Mouse (Mus musculus) heart, embryonic 11.5 days (tissue): ENCODE measurements at regions not wholly inside any gene's neighbourhood (a gene's known extent, or its start where the extent isn't known, plus 50 kb on each side); places are given as distances from the start of the nearest gene placed in this dataset.

Source experiments
- ATAC-seq: fragments of 200-750 bp; cut with Nextera tagmentation; replicated peaks from 2 replicates; pipeline ENCODE4 v1.8.0; 2017; ENCODE audit warnings: moderate library complexity; ENCODE audit not compliant: insufficient number of reproducible peaks, low FRiP score, low TSS enrichment
- H3K27ac ChIP-seq: fragments of 300-500 bp; sonication (generic); 2 replicates; pipeline ENCODE4 v1.5.1; 2014; ENCODE audit warnings: mild to moderate bottlenecking, low read depth, low read length
- H3K27me3 ChIP-seq: fragments of 300-500 bp; sonication (generic); 2 replicates; pipeline ENCODE4 v1.6.1; 2014; ENCODE audit warnings: mild to moderate bottlenecking, low read length, mixed read lengths; ENCODE audit not compliant: control insufficient read depth, insufficient read depth
- H3K36me3 ChIP-seq: fragments of 300-500 bp; sonication (generic); 2 replicates; pipeline ENCODE4 v1.6.1; 2014; ENCODE audit warnings: mild to moderate bottlenecking, low read length, moderate library complexity, mixed read lengths; ENCODE audit not compliant: control insufficient read depth, insufficient read depth
- H3K4me1 ChIP-seq: fragments of 300-500 bp; sonication (generic); 2 replicates; pipeline ENCODE4 v1.6.1; 2014; ENCODE audit warnings: low read length; ENCODE audit not compliant: control insufficient read depth, insufficient read depth
- H3K4me2 ChIP-seq: fragments of 300-500 bp; sonication (generic); 2 replicates; pipeline ENCODE4 v1.6.1; 2014; ENCODE audit warnings: mild to moderate bottlenecking, moderate library complexity
- H3K4me3 ChIP-seq: fragments of 300-500 bp; sonication (generic); 2 replicates; pipeline ENCODE4 v1.5.1; 2014; ENCODE audit warnings: low read depth, low read length
- H3K9ac ChIP-seq: fragments of 300-500 bp; sonication (generic); 2 replicates; pipeline ENCODE4 v1.6.1; 2014; ENCODE audit warnings: mild to moderate bottlenecking, low read depth, low read length, moderate library complexity
- H3K9me3 ChIP-seq: fragments of 300-500 bp; sonication (generic); replicated peaks from 2 replicates; pipeline ENCODE4 v1.6.1; 2016; ENCODE audit warnings: low read length; ENCODE audit not compliant: control insufficient read depth
- WGBS: fragments of 180-500 bp; shearing (Covaris S2); extraction: QIAGEN DNeasy Blood & Tissue Kit; methylation state at CpG from one replicate; pipeline ENCODE4 v1.1.7; 2014; ENCODE audit not compliant: insufficient replicate concordance; 5-methylcytosine and 5-hydroxymethylcytosine counted together

DNA sequence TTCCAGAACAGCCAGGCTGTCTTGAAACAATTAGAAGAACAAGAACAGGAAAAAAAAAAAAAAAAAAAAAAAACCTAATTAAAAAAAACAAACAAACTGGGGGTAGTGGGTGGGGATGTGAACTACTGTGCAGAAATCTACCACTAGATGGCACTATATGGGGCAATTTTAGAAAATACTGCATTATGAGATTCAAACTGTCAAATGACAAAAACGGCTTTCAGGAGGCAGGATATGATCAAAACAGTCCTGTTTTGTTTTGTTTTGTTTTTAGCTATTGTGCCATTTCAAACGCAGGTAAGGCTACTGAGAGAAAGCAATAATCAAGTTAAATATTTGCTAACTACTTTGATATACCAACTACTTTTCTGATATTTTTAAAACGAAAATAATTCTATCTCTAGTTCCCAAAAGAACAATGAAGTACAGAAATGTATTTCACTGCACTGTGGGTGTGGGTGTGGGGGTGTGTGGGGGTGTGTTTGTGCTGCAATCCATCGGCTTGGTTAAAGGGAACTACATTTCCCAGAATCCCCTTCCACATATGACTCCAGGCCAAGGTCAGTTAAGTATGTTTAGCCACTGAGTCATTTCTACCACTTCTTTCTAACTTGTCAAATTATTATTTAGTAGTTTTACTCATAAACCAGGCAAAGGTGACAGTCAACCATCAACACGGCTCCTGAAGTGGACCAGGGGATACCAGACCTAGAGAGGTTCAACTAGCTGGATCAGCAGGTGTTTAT, 207.7 kb upstream of the Mkln1 start:
- Histone ChIP-seq H3K4me2 (no peak overlapping the region), H3K4me1 (peaks cover 12% of the 10 kb centered on the region), H3K9ac (no peak overlapping the region), H3K4me3 (no peak overlapping the region), H3K27me3 (no peaks in the 10 kb centered on the region), H3K27ac (no peak overlapping the region), H3K36me3 (no peaks in the 10 kb centered on the region), H3K9me3 (no peaks in the 10 kb centered on the region)
- ATAC-seq, result no peak
- WGBS, result 45% methylated on average over 5 of the region's 5 CpGs

- no peak for ATAC-seq
- no peaks in the 10 kb centered on the region for H3K36me3 ChIP-seq
- no peak overlapping the region for H3K4me2 ChIP-seq
- no peak overlapping the region for H3K4me3 ChIP-seq
- WGBS, result 79% methylated on average over 14 of the region's 14 CpGs
- no peaks in the 10 kb centered on the region for H3K9me3 ChIP-seq
- H3K4me1 ChIP-seq, result peaks cover 13% of the 10 kb centered on the region
- H3K27ac ChIP-seq, result no peak overlapping the region
- no peak overlapping the region for H3K9ac ChIP-seq
- H3K27me3 ChIP-seq, result no peaks in the 10 kb centered on the region
These were observed 207.0 kb upstream of the Mkln1 start for GRCm38 (mm10) chr6:31191577-31191976.

GRCm38 (mm10) chr6:31192197-31192596, 206.3 kb upstream of the Mkln1 start:
- Histone ChIP-seq H3K9me3 (no peaks in the 10 kb centered on the region), H3K4me2 (no peak overlapping the region), H3K36me3 (no peaks in the 10 kb centered on the region), H3K27me3 (no peaks in the 10 kb centered on the region), H3K27ac (no peak overlapping the region), H3K4me3 (no peak overlapping the region), H3K9ac (no peak overlapping the region), H3K4me1 (peaks cover 13% of the 10 kb centered on the region)
- 78% methylated on average over 4 of the region's 4 CpGs for WGBS
- no peak for ATAC-seq

- no peaks in the 10 kb centered on the region for H3K9me3 ChIP-seq
- H3K4me1 ChIP-seq, result peaks cover 19% of the 10 kb centered on the region
- H3K27ac ChIP-seq, result peak overlapping the region; percentile 15; the same call in 1 of the 2 replicates
- H3K27me3 ChIP-seq, result no peaks in the 10 kb centered on the region
- 0 out of 2 replicates have a peak overlapping the region, but pooled peaks have one; percentile 22 for H3K9ac ChIP-seq
- no peak for ATAC-seq
- no peak overlapping the region for H3K4me2 ChIP-seq
- H3K36me3 ChIP-seq, result no peaks in the 10 kb centered on the region
- WGBS, result 62% methylated on average over 5 of the region's 5 CpGs
- no peak overlapping the region for H3K4me3 ChIP-seq
These were observed 205.3 kb upstream of the Mkln1 start for GRCm38 (mm10) chr6:31193202-31193601.

- Histone ChIP-seq H3K4me3 (no peak overlapping the region), H3K4me2 (no peak overlapping the region), H3K4me1 (peaks cover 14% of the 10 kb centered on the region), H3K9ac (no peak overlapping the region), H3K27ac (no peak overlapping the region), H3K9me3 (no peaks in the 10 kb centered on the region), H3K27me3 (no peaks in the 10 kb centered on the region), H3K36me3 (no peaks in the 10 kb centered on the region)
- 50% methylated on average over 4 of the region's 4 CpGs for WGBS
- no peak for ATAC-seq
These were observed 200.8 kb upstream of the Mkln1 start for GRCm38 (mm10) chr6:31197631-31198338.

DNA sequence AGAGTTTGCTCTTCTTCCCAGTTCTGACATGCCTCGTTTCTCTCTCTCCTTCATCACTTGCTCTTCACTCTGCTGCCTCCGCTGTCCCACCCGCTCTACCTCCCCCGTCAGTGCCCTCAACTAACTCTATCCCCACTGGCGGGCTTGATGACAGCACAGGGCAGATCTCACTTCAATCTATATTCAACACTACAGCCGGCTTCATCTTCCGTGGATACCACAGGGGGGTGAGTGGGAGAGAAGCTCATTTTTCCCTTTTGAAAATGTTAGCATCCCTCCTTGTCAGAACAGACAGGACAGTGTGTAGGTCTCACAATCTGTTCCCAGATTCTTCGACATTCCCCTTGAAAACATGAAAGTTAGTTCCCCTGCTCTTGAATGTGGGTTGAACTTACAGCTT, 200.2 kb upstream of the Mkln1 start:
- no peaks in the 10 kb centered on the region for H3K27me3 ChIP-seq
- no peak for ATAC-seq
- no peak overlapping the region for H3K9ac ChIP-seq
- no peaks in the 10 kb centered on the region for H3K36me3 ChIP-seq
- WGBS, result 58% methylated on average over 8 of the region's 8 CpGs
- H3K4me1 ChIP-seq, result peaks cover 14% of the 10 kb centered on the region
- no peak overlapping the region for H3K4me3 ChIP-seq
- no peak overlapping the region for H3K27ac ChIP-seq
- no peaks in the 10 kb centered on the region for H3K9me3 ChIP-seq
- no peak overlapping the region for H3K4me2 ChIP-seq

- Histone ChIP-seq H3K9me3 (no peaks in the 10 kb centered on the region), H3K4me1 (peaks cover 8% of the 10 kb centered on the region), H3K4me3 (no peak overlapping the region), H3K27me3 (no peaks in the 10 kb centered on the region), H3K36me3 (no peaks in the 10 kb centered on the region), H3K4me2 (no peak overlapping the region), H3K9ac (no peak overlapping the region), H3K27ac (no peak overlapping the region)
- no peak for ATAC-seq
- WGBS, result 75% methylated on average over 3 of the region's 3 CpGs
These were observed 197.8 kb upstream of the Mkln1 start for GRCm38 (mm10) chr6:31200705-31201104.

DNA sequence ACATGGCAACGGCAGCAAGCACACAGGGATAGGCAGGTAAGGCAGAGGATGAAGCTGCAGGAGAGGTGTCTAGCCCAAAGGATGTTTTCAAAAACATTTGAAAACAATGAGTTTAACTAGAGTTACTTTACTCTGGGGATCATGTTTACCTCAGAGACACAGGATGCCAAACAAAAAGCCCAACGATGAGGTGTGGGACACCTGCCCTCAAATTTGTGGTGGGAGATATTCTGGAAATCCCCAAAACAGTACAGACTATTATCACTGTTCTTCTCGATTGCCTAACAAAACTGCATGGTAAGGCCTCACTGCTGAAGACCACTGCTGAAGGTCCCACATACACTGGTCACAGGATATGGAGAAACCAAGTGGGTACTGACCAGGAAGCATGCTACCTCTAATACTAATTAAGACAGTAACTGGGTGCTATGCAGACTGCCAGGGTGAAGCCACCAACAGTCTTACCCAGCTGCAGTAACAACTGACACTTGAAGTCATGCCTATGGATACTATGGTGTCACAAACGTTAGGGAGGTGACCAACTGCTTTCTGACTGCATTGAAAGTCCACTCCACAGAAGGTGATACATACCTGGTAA, 197.1 kb upstream of the Mkln1 start:
- H3K4me3 ChIP-seq, result no peak overlapping the region
- H3K27me3 ChIP-seq, result no peaks in the 10 kb centered on the region
- no peaks in the 10 kb centered on the region for H3K36me3 ChIP-seq
- H3K9me3 ChIP-seq, result no peaks in the 10 kb centered on the region
- H3K27ac ChIP-seq, result no peak overlapping the region
- H3K4me2 ChIP-seq, result no peak overlapping the region
- ATAC-seq, result no peak
- no peak overlapping the region for H3K9ac ChIP-seq
- WGBS, result 75% methylated on average over 4 of the region's 4 CpGs
- H3K4me1 ChIP-seq, result peaks cover 6% of the 10 kb centered on the region; the same call in 1 of the 2 replicates
